Mouse (Mus musculus): Measurements from ENCODE around the gene Bmt2.

- TF ChIP-seq CTCF (IDR thresholded peaks at IDR 0.05) (no peak), EP300 (IDR thresholded peaks at IDR 0.05) (no peak)
These were observed 29.5 kb downstream of the Bmt2 start for GRCm38 (mm10) chr6:13648305-13648704.

All from lung, postnatal 0 days (tissue).